Mouse (Mus musculus) spleen, embryonic (tissue): Measurements from ENCODE around the gene Snx6.
"Not testable (repeated sequence)": the region's sequence is repeated elsewhere in the genome, so short reads cannot be mapped to it uniquely, and the experiment has no call there.

ENCODE experiments used
- CTCF ChIA-PET: fragments of 350-600 bp; sonication (Branson Sonifier 250); formaldehyde crosslinking; loops from one replicate; lab custom pipeline; 2022; lab: Charles Lee

Gene Snx6

GRCm38 (mm10) chr12:54795153-54795998 is at the start of gene Snx6:
TSS of gene Snx6 (minus strand) at chr12:54795703.
- CTCF ChIA-PET: no interaction called here

DNA sequence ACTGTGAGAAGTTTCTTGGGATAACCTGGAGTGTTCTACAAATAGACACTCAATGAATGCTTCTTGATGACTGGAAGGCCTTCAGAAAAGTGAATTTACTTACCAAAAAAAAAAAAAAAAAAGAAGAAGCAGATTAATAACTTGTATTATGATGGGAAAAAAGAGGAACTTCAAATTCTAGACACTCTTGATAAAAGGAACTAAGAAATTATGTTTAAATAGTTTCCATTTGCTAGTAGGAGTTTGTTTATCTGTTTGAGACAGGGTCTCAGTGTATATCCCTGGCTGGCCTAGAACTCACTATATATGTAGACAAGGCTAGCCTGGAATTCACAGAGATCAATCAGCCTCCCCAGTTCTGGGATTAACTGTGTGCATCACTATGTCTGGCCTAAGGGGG is 48.9 kb upstream of the Snx6 start:
- CTCF ChIA-PET: no interaction called here

DNA sequence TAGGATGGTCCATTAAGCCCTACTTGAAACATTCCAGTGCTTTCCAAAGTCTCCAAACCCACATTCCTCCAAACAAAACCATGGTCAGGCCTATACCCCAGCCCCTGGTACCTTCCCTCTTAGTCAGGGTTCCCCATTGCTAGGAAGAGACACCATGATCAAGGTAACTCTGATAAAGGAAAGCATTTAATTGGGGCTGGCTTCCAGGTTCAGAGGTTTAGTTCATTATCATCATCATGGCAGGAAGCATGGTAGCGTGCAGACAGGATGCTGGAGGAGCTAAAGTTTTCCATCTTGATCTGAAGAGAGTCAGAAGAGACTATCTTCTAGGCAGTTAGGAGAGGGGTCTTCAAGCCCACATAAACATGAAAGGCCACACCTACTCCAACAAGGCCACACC is 46.1 kb upstream of the Snx6 start:
- CTCF ChIA-PET: no interaction called here

DNA sequence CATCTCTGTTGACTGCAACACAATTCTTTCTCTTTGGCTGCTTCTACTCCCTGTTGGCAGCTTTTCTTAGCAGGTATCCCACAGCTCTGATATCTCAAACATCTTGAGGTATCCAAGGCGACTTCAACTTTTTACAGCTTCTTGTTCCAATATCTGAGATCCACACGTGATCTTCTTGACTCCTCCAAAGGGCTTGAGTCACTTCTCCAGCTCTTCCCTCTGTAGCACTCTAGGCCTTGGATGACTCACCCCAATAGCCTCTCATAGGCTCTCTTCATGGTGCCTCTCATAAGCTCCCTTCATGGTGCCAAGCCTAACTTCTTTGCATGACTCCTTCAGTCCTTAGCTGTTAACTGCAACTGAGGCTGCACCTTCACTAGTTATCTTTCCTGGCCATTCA is 44.3 kb upstream of the Snx6 start:
- CTCF ChIA-PET: interaction anchor here (0.6 kb wide), 1 partner anchor 200 kb away, joined by 4 read pairs; no protein-coding TSS in a partner anchor

DNA sequence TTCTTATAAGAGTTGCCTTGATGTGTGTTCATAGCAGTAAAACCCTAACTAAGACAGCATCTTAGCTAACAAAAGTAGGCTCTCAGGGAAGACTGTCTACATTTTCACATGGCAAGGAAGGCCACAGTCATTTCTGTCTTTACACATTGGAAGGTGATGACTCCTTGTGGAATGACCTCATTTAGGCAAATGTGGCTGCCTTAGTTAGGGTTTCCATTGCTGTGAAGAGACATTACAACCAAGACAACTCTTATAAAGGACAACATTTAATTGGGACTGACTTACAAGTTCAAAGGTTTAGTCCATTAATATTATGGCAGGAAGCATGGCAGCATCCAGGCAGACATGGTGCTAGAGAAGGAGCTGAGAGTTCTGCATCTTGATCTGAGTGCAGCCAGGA is 43.4 kb upstream of the Snx6 start:
- CTCF ChIA-PET: no interaction called here

DNA sequence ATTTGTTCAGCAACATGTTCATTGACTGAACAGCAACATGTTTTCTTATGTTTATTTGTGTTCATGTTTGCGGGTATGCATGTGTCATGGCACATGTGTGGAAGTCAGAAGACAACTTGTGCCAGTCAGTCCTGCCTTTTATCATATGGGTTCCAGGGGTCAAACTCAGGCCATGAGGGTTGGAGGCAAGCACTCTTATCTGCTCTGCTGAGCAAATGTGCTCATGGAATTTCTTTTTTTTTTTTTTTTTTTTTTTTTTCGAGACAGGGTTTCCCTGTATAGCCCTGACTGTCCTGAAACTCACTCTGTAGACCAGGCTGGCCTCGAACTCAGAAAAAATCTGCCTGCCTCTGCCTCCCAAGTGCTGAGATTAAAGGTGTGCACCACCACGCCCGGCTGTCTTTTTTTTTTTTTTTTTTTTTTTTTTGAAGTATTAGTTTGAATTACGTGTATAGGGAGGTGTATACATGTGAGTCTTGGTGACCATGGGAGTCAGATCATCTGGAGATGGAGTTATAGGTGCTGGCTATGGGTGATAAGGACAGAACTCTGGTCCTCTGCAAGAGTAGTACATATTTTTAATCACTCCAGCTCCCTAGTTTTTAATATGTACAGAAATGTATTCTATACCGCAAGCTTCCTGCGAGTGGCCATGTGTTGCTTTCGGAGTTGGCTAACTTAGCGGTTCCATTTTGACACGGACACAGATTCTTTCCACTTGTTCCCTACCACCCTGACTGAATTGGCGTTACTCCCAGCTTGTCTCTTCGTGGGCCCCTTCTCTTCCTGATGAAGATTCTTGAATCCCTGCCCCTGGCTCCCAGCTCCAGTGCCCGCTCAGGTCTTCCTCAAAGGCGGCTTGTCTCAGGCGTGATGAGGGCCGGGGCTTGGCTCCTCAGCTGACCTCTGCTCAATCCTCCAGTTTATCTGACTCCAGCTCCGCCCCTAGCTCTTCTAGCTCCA is 40.4 kb upstream of the Snx6 start:
- CTCF ChIA-PET: no interaction called here

- CTCF ChIA-PET: no interaction called here
Observed at GRCm38 (mm10) chr12:54834925-54835447, 39.5 kb upstream of the Snx6 start.

DNA sequence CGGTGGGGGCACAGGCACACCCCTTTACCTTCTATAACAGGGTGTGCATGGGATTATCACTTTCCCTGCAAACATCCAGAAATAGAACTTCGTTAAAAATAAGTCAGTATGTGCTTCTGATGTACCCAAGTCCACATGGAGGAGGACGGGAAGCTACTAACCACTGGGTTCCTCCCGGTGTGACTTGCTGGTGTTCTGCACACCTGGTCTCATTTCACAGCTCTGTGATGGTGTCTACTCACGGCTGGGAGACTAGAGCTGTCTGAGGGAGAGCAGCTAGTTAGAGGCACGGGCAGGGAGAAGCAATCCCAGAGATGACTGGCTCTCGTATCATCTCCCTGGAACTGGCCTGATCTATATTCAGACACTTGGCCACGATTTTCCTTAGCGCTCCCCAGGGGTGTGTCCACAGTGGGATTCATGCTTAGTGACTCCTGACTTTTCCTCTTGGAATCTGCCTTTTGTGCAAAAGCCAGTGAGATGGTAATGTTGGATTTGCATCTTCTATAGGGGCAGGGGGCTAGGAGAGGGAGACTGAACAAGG is 38.4 kb upstream of the Snx6 start:
- CTCF ChIA-PET: interaction anchor here (0.5 to 1.0 kb wide), 4 partner anchors 9 to 156 kb away, joined by 4 to 8 read pairs (median 6); no protein-coding TSS in a partner anchor

- CTCF ChIA-PET: not testable (repeated sequence)
Observed at GRCm38 (mm10) chr12:54831927-54832326, 36.4 kb upstream of the Snx6 start.

GRCm38 (mm10) chr12:54830574-54830973 is 35.1 kb upstream of the Snx6 start:
- CTCF ChIA-PET: interaction anchor here (0.7 to 2.1 kb wide), 3 partner anchors 17 to 566 kb away, joined by 9 to 11 read pairs (median 11); no protein-coding TSS in a partner anchor

- CTCF ChIA-PET: interaction anchor here (2.1 kb wide), 1 partner anchor 51 kb away, joined by 11 read pairs; no protein-coding TSS in a partner anchor
Observed at GRCm38 (mm10) chr12:54829876-54830275, 34.4 kb upstream of the Snx6 start.

- CTCF ChIA-PET: interaction anchor here (0.6 kb wide), 1 partner anchor 131 kb away, joined by 4 read pairs; no protein-coding TSS in a partner anchor
Observed at GRCm38 (mm10) chr12:54828043-54828442, 32.5 kb upstream of the Snx6 start.

GRCm38 (mm10) chr12:54825202-54825601 is 29.7 kb upstream of the Snx6 start:
- CTCF ChIA-PET: no interaction called here

GRCm38 (mm10) chr12:54822836-54823426 is 27.4 kb upstream of the Snx6 start:
- CTCF ChIA-PET: no interaction called here

DNA sequence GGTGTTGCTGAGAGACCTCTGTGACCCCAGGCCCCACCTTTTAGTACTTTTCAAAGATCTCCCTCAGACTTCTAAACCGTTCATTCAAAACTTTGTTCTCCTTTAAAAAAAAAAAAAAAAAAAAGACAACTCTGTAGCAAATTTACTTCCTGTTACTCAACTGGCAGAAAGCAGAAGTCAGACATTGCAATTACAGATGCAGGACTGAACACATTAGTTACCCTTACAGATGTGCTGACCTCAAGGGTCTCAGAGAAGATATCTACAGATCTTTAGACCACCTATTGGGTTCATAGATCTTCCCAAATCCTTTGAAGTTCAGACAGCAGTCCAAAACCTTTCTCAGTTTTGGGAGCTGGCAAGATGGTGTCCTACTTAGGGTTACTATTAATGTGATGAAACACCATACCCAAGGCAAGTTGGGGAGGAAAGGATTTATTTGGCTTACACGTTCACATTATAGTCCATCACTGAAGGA is 25.2 kb upstream of the Snx6 start:
- CTCF ChIA-PET: interaction anchor here (0.5 kb wide), 1 partner anchor 84 kb away, joined by 12 read pairs; no protein-coding TSS in a partner anchor

- CTCF ChIA-PET: no interaction called here
Observed at GRCm38 (mm10) chr12:54819181-54819935, 23.9 kb upstream of the Snx6 start.

DNA sequence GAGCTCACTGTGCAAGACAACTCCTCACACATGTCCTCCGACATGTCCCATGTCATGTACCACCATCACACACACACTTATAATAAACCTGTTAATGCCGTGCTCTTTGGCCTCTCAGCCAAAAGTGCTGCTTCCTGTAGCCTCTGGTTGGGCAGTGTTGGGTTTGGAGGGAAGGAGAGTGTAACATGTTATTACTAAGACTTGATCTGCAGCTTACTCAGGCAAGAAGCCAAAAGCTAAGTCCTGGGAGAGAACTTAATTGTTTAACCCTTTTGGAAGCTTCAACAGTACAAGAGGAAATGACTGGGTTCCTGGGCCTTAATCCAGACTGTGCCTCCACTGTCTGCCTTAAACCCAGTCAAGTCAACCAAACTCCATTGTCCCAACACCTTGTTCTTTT is 14.6 kb upstream of the Snx6 start:
- CTCF ChIA-PET: no interaction called here

- CTCF ChIA-PET: no interaction called here
Observed at GRCm38 (mm10) chr12:54807481-54807880, 12.0 kb upstream of the Snx6 start.

DNA sequence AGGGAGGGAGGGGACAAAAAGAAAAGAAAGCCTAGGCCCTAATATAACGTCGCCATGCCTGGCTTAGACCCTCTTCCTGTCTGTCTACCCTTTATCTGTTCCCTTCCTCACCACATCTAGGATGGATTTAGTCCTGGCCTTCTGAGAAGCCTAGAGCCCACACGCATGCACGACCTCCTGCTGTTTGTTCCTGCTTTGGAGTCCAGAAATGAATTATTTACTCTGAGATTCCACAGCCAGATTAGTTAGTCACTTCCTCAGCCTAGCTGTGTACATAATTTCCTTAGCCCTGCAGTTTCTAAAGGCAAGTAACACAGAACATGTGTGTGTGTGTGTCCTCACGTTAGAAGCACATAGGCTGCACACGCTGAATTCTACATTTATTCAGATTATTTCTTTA is 10.6 kb upstream of the Snx6 start:
- CTCF ChIA-PET: no interaction called here
